Mouse (Mus musculus): Measurements from ENCODE around the gene Bicral. TPM values are rescaled to one million over a fixed set of nuclear protein-coding genes. Genes with fewer than 3 reads are reported as not detected.

Bicral gene
- 5.4 TPM for polyA plus RNA-seq (2014; fragmentation: Illumina TruSeq; extraction: RNeasy Lipid Tissue Mini Kit (QIAGEN cat#74804); ENCODE audit: low read depth, low replicate concordance)

GRCm38 (mm10) chr17:46857903-46858748 is at the start of gene Bicral:
TSS of gene Bicral (minus strand) at chr17:46858482.

DNA sequence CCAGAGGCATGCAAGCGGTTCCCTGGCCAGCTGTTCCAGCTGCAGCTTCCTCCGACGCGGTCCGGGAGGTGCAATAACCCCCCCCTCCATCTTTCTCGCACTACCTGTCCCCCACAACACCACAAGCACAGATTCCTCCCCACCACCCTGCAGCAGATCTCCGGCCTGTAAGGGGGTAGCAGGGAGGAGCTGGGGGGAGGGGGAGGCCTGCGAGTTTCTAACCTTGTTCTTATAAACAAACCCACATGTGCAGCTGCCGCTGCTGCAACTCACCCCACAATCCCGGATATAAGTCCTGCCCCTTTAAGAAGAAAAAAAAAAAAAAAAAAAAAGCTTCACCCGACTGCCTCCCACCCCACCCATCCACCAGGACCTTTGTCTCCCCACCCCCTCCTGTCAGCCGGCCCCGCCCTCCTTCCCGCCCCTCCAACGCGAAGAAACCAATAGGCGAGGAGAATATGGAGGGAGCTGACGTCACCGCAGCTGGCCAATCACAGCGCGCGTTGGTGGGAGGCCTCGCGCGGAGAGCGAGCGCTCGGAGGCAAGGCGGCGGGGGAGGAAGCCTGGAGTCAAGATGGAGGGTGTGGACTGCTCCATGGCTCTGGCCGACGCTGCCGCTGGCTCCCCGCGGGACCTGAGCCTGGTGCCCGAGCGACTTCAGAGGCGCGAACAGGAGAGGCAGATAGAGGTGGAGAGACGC is 32.0 kb upstream of the Bicral start, which contains the start of gene Tbcc:
Gene Tbcc (plus strand): TSS at position 569 of the 700 bp plus-strand sequence.

DNA sequence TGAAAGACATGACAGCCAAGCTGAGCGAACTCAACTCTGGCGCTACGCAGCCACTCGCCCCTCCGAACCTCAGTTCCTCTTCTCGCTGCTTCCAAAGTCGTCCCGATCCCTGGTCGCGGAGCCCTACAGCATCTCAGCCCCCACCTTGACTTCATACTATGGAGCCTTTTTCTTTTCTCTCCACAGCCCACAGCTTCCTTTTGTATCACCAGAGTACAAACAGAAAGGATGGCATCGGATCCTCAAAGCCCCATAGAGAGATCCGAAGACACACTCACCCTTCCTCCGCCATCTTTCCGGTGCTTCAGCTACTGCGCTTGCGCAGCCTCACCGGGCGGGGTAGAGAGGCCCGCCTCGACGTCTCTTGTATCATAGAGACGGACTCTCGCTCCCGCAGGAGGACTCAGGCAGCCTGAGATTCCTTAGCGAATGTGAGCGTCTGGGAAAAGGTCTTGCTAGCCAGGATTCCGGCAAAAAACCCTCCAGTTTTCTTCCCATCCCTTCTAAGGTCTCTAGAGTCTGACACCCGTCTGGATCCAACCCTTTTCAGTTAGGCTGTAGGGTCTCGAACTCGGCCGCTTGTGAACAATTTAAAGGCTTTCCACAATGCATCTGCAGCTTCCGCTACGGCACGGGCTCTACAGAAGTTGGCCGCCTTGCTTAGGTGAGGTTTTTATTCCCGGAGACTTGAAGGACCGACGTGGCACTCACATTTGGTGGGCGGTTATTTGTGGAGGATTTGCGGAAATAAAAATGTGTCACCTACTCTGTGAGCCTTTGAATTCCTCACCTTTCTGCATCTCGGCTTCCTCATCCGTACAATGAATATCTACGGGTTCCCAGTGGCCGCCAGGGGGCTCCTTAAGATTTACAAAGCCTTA is 75.7 kb downstream of the Bicral start, which contains the start of gene Rpl7l1:
Gene Rpl7l1 (minus strand): TSS at position 332 of the 881 bp plus-strand sequence.

DNA sequence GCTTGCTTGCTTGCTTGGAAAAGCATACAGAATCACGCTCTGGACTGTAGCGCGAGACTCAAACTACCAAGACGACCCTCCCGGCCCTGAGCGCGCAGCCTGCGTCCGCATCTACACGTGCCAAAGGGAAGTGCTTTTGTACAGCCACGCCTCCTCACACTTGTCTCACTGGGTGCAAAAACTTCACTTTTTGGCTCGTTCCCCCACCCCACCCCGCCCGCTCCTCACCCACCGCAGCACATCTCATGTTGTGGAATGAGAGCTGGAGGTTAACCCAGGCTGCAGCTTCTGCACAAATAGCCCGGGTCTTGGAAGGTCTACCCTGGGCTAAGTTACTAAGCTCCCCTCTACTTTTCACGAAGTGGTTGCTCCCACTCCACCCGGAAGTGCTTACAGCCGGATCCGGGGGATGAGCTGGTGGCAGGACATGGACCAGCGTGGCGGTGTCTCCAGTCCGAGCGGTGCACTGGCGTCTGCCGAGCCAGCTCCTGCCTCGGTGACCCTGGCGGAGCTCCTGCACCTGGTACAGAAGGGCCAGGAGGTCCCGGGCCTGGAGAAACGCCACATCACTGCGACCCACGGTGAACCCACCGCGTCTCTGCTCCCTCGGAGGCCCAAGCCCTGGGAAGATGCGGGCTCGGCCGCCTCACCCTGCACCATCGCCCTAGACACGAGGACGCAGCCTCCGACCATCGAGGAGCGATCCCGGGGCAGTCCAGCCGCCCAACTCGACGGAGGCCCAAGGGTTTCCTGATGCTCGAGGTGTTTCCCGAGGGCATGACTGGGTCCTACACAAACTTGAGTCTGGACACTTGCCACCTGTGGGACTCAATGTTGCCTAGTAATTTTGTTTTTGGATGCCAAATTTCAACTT is 85.6 kb downstream of the Bicral start, which contains the start of gene 2310039H08Rik:
Gene 2310039H08Rik (plus strand): TSS at position 232 of the 874 bp plus-strand sequence.

GRCm38 (mm10) chr17:46763544-46763943 is 94.7 kb downstream of the Bicral start, which contains the start of gene Ptcra:
TSS of gene Ptcra (minus strand) at chr17:46763712.

DNA sequence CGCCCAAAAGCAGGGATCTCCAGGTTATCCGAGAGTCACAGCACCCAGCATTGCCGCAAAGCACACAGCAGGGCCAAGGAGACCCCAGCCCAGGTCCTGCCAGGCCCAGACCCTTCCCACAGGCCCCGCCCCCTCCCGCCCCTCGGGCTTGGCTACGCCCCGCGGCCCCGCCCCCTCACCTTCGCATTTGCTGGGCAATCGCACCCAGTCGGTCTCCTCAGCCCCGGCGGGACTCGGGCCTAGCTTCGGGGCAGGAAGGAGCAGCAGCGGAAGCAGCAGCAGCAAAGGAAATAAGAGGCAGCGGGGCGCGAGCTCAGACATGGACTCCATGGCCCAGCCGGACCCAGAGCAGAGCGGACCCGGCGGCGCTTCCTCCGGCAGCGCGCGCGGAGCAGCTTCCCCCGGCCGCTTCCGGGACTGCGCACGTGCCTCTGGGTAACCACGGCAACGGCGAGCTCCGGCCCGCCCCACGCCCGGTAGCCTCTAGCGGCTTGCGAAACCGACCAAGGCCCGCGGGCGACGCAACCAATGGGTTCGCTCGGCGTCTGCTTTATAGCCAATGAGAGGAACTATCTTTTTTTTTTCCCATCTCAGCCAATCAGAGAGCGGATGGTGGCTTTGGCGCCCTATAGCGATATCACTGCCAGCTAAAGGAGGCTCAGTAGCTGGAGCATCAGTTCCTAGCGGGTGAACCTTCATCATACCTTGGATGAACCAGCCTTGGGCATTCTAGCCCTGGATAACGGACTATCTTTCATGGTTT is 106.3 kb downstream of the Bicral start, which contains the start of gene Cnpy3:
Gene Cnpy3 (minus strand): TSS at position 421 of the 763 bp plus-strand sequence.

Other genes starting within 250 kb of the Bicral start
- gene Ptk7, start 229.0 kb downstream of the Bicral start, polyA plus RNA-seq (2014; fragmentation: Illumina TruSeq; extraction: RNeasy Lipid Tissue Mini Kit (QIAGEN cat#74804); ENCODE audit: low read depth, low replicate concordance): not detected
- 1.0 TPM for gene Klc4, start 212.5 kb downstream of the Bicral start, polyA plus RNA-seq (2014; fragmentation: Illumina TruSeq; extraction: RNeasy Lipid Tissue Mini Kit (QIAGEN cat#74804); ENCODE audit: low read depth, low replicate concordance)
- gene Mrpl2, start 212.3 kb downstream of the Bicral start, polyA plus RNA-seq (2014; fragmentation: Illumina TruSeq; extraction: RNeasy Lipid Tissue Mini Kit (QIAGEN cat#74804); ENCODE audit: low read depth, low replicate concordance): 3.9 TPM
- gene Cul7, start 208.1 kb downstream of the Bicral start, polyA plus RNA-seq (2014; fragmentation: Illumina TruSeq; extraction: RNeasy Lipid Tissue Mini Kit (QIAGEN cat#74804); ENCODE audit: low read depth, low replicate concordance): 0.19 TPM
- 3.1 TPM for gene Rrp36, start 184.1 kb downstream of the Bicral start, polyA plus RNA-seq (2014; fragmentation: Illumina TruSeq; extraction: RNeasy Lipid Tissue Mini Kit (QIAGEN cat#74804); ENCODE audit: low read depth, low replicate concordance)
- gene Mea1, start 179.7 kb downstream of the Bicral start, polyA plus RNA-seq (2014; fragmentation: Illumina TruSeq; extraction: RNeasy Lipid Tissue Mini Kit (QIAGEN cat#74804); ENCODE audit: low read depth, low replicate concordance): 11.7 TPM
- 6.7 TPM for gene Klhdc3, start 177.6 kb downstream of the Bicral start, polyA plus RNA-seq (2014; fragmentation: Illumina TruSeq; extraction: RNeasy Lipid Tissue Mini Kit (QIAGEN cat#74804); ENCODE audit: low read depth, low replicate concordance)
- gene Ppp2r5d, start 153.4 kb downstream of the Bicral start, polyA plus RNA-seq (2014; fragmentation: Illumina TruSeq; extraction: RNeasy Lipid Tissue Mini Kit (QIAGEN cat#74804); ENCODE audit: low read depth, low replicate concordance): 6.5 TPM
- 0.90 TPM for gene Pex6, start 147.0 kb downstream of the Bicral start, polyA plus RNA-seq (2014; fragmentation: Illumina TruSeq; extraction: RNeasy Lipid Tissue Mini Kit (QIAGEN cat#74804); ENCODE audit: low read depth, low replicate concordance)
- gene Gnmt, start 129.3 kb downstream of the Bicral start, polyA plus RNA-seq (2014; fragmentation: Illumina TruSeq; extraction: RNeasy Lipid Tissue Mini Kit (QIAGEN cat#74804); ENCODE audit: low read depth, low replicate concordance): 173 TPM
- gene Cnpy3, start 106.3 kb downstream of the Bicral start, polyA plus RNA-seq (2014; fragmentation: Illumina TruSeq; extraction: RNeasy Lipid Tissue Mini Kit (QIAGEN cat#74804); ENCODE audit: low read depth, low replicate concordance): 2.3 TPM
- gene Ptcra, start 94.8 kb downstream of the Bicral start, polyA plus RNA-seq (2014; fragmentation: Illumina TruSeq; extraction: RNeasy Lipid Tissue Mini Kit (QIAGEN cat#74804); ENCODE audit: low read depth, low replicate concordance): not detected
- gene 2310039H08Rik, start 85.8 kb downstream of the Bicral start, polyA plus RNA-seq (2014; fragmentation: Illumina TruSeq; extraction: RNeasy Lipid Tissue Mini Kit (QIAGEN cat#74804); ENCODE audit: low read depth, low replicate concordance): 19.9 TPM
- 34.9 TPM for gene Rpl7l1, start 75.8 kb downstream of the Bicral start, polyA plus RNA-seq (2014; fragmentation: Illumina TruSeq; extraction: RNeasy Lipid Tissue Mini Kit (QIAGEN cat#74804); ENCODE audit: low read depth, low replicate concordance)
- 2.1 TPM for gene Tbcc, start 32.2 kb upstream of the Bicral start, polyA plus RNA-seq (2014; fragmentation: Illumina TruSeq; extraction: RNeasy Lipid Tissue Mini Kit (QIAGEN cat#74804); ENCODE audit: low read depth, low replicate concordance)
- gene Prph2, start 52.0 kb upstream of the Bicral start, polyA plus RNA-seq (2014; fragmentation: Illumina TruSeq; extraction: RNeasy Lipid Tissue Mini Kit (QIAGEN cat#74804); ENCODE audit: low read depth, low replicate concordance): not detected
- 12.3 TPM for gene Ubr2, start 152.1 kb upstream of the Bicral start, polyA plus RNA-seq (2014; fragmentation: Illumina TruSeq; extraction: RNeasy Lipid Tissue Mini Kit (QIAGEN cat#74804); ENCODE audit: low read depth, low replicate concordance)